Mouse (Mus musculus) heart, embryonic 11.5 days (tissue): ENCODE measurements around the gene D630045J12Rik. TPM values are rescaled to one million over a fixed set of nuclear protein-coding genes. Genes with fewer than 3 reads are reported as not detected.

Experiments
- ATAC-seq: fragments of 200-750 bp; cut with Nextera tagmentation; replicated peaks from 2 replicates; pipeline ENCODE4 v1.8.0; 2017; ENCODE audit warnings: moderate library complexity; ENCODE audit not compliant: insufficient number of reproducible peaks, low FRiP score, low TSS enrichment
- H3K27ac ChIP-seq: fragments of 300-500 bp; sonication (generic); 2 replicates; pipeline ENCODE4 v1.5.1; 2014; ENCODE audit warnings: mild to moderate bottlenecking, low read depth, low read length
- H3K27me3 ChIP-seq: fragments of 300-500 bp; sonication (generic); 2 replicates; pipeline ENCODE4 v1.6.1; 2014; ENCODE audit warnings: mild to moderate bottlenecking, low read length, mixed read lengths; ENCODE audit not compliant: control insufficient read depth, insufficient read depth
- H3K36me3 ChIP-seq: fragments of 300-500 bp; sonication (generic); 2 replicates; pipeline ENCODE4 v1.6.1; 2014; ENCODE audit warnings: mild to moderate bottlenecking, low read length, moderate library complexity, mixed read lengths; ENCODE audit not compliant: control insufficient read depth, insufficient read depth
- H3K4me1 ChIP-seq: fragments of 300-500 bp; sonication (generic); 2 replicates; pipeline ENCODE4 v1.6.1; 2014; ENCODE audit warnings: low read length; ENCODE audit not compliant: control insufficient read depth, insufficient read depth
- H3K4me2 ChIP-seq: fragments of 300-500 bp; sonication (generic); 2 replicates; pipeline ENCODE4 v1.6.1; 2014; ENCODE audit warnings: mild to moderate bottlenecking, moderate library complexity
- H3K4me3 ChIP-seq: fragments of 300-500 bp; sonication (generic); 2 replicates; pipeline ENCODE4 v1.5.1; 2014; ENCODE audit warnings: low read depth, low read length
- H3K9ac ChIP-seq: fragments of 300-500 bp; sonication (generic); 2 replicates; pipeline ENCODE4 v1.6.1; 2014; ENCODE audit warnings: mild to moderate bottlenecking, low read depth, low read length, moderate library complexity
- H3K9me3 ChIP-seq: fragments of 300-500 bp; sonication (generic); replicated peaks from 2 replicates; pipeline ENCODE4 v1.6.1; 2016; ENCODE audit warnings: low read length; ENCODE audit not compliant: control insufficient read depth
- WGBS: fragments of 180-500 bp; shearing (Covaris S2); extraction: QIAGEN DNeasy Blood & Tissue Kit; methylation state at CpG from one replicate; pipeline ENCODE4 v1.1.7; 2014; ENCODE audit not compliant: insufficient replicate concordance; 5-methylcytosine and 5-hydroxymethylcytosine counted together
- polyA plus RNA-seq: library from polyadenylated mRNA; unstranded; fragments of >200 nt; fragmentation: Nextera tagmentation; extraction: Ambion mirVana; gene quantifications from 2 replicates; pipeline ENCODE4 v1.2.1, GENCODE M21; 2014

The D630045J12Rik gene
- polyA plus RNA-seq, 1 experiment from 2014 or later, result 3.7 TPM

- H3K27me3 ChIP-seq, result no peaks in the 10 kb centered on the region
- H3K36me3 ChIP-seq, result no peaks in the 10 kb centered on the region
- H3K4me3 ChIP-seq, result no peak overlapping the region
- no peak overlapping the region for H3K27ac ChIP-seq
- ATAC-seq, result no peak
- no peaks in the 10 kb centered on the region for H3K9me3 ChIP-seq
- H3K4me2 ChIP-seq, result no peak overlapping the region
- peaks cover 21% of the 10 kb centered on the region for H3K4me1 ChIP-seq
- WGBS, result 86% methylated on average over 10 of the region's 10 CpGs
- no peak overlapping the region for H3K9ac ChIP-seq
Observed at GRCm38 (mm10) chr6:38148626-38149025, 105.2 kb downstream of the D630045J12Rik start.

GRCm38 (mm10) chr6:38147301-38147700 lies 106.5 kb downstream of the D630045J12Rik start:
- WGBS, result 82% methylated on average over 5 of the region's 5 CpGs
- no peak for ATAC-seq
- Histone ChIP-seq H3K4me3 (no peak overlapping the region), H3K9me3 (no peaks in the 10 kb centered on the region), H3K4me1 (peaks cover 16% of the 10 kb centered on the region), H3K9ac (no peak overlapping the region), H3K27me3 (no peaks in the 10 kb centered on the region), H3K36me3 (no peaks in the 10 kb centered on the region), H3K4me2 (no peak overlapping the region), H3K27ac (no peak overlapping the region)

GRCm38 (mm10) chr6:38145463-38146065 lies 108.2 kb downstream of the D630045J12Rik start:
- Histone ChIP-seq H3K27me3 (no peaks in the 10 kb centered on the region), H3K4me2 (no peak overlapping the region), H3K4me1 (peaks cover 14% of the 10 kb centered on the region), H3K36me3 (no peaks in the 10 kb centered on the region), H3K9me3 (no peaks in the 10 kb centered on the region), H3K27ac (no peak overlapping the region), H3K4me3 (no peak overlapping the region), H3K9ac (no peak overlapping the region)
- 63% methylated on average over 8 of the region's 8 CpGs for WGBS
- no peak for ATAC-seq

GRCm38 (mm10) chr6:38144161-38144998 lies 109.4 kb downstream of the D630045J12Rik start:
- peaks cover 14% of the 10 kb centered on the region for H3K4me1 ChIP-seq
- no peaks in the 10 kb centered on the region for H3K9me3 ChIP-seq
- H3K9ac ChIP-seq, result no peak overlapping the region
- H3K4me3 ChIP-seq, result no peak overlapping the region
- no peak overlapping the region for H3K4me2 ChIP-seq
- no peak overlapping the region for H3K27ac ChIP-seq
- H3K27me3 ChIP-seq, result no peaks in the 10 kb centered on the region
- H3K36me3 ChIP-seq, result no peaks in the 10 kb centered on the region
- ATAC-seq, result no peak
- whole genome bisulfite sequencing, result 60% methylated on average over 9 of the region's 9 CpGs

- Histone ChIP-seq H3K27ac (no peak overlapping the region), H3K4me2 (no peak overlapping the region), H3K36me3 (no peaks in the 10 kb centered on the region), H3K4me1 (peaks cover 7% of the 10 kb centered on the region; the same call in 1 of the 2 replicates), H3K9me3 (no peaks in the 10 kb centered on the region), H3K4me3 (no peak overlapping the region), H3K27me3 (no peaks in the 10 kb centered on the region), H3K9ac (no peak overlapping the region)
- no peak for ATAC-seq
- WGBS, result 84% methylated on average over 9 of the region's 9 CpGs
Observed at GRCm38 (mm10) chr6:38140402-38140801, 113.4 kb downstream of the D630045J12Rik start.

- Histone ChIP-seq H3K9ac (no peak overlapping the region), H3K27me3 (no peaks in the 10 kb centered on the region), H3K4me2 (no peak overlapping the region), H3K9me3 (no peaks in the 10 kb centered on the region), H3K4me1 (no peaks in the 10 kb centered on the region), H3K36me3 (no peaks in the 10 kb centered on the region), H3K4me3 (no peak overlapping the region), H3K27ac (no peak overlapping the region)
- WGBS, result 78% methylated on average over 3 of the region's 3 CpGs
- ATAC-seq, result no peak
Observed at GRCm38 (mm10) chr6:38139086-38139485, 114.7 kb downstream of the D630045J12Rik start.

GRCm38 (mm10) chr6:38134806-38135559 lies 118.8 kb downstream of the D630045J12Rik start:
- H3K9ac ChIP-seq, result no peak overlapping the region
- no peaks in the 10 kb centered on the region for H3K27me3 ChIP-seq
- H3K9me3 ChIP-seq, result no peaks in the 10 kb centered on the region
- 81% methylated on average over 8 of the region's 8 CpGs for WGBS
- H3K4me3 ChIP-seq, result no peak overlapping the region
- no peak overlapping the region for H3K27ac ChIP-seq
- 0 out of 2 replicates have a peak, but pooled peaks cover 2% of the 10 kb centered on the region for H3K4me1 ChIP-seq
- 0 out of 2 replicates have a peak, but pooled peaks cover under 1% of the 10 kb centered on the region for H3K36me3 ChIP-seq
- no peak overlapping the region for H3K4me2 ChIP-seq
- no peak for ATAC-seq

- Histone ChIP-seq H3K4me1 (0 out of 2 replicates have a peak, but pooled peaks cover 2% of the 10 kb centered on the region), H3K9ac (no peak overlapping the region), H3K4me3 (no peak overlapping the region), H3K9me3 (no peaks in the 10 kb centered on the region), H3K4me2 (no peak overlapping the region), H3K27me3 (no peaks in the 10 kb centered on the region), H3K36me3 (0 out of 2 replicates have a peak, but pooled peaks cover 3% of the 10 kb centered on the region), H3K27ac (no peak overlapping the region)
- WGBS, result 64% methylated on average over 4 of the region's 4 CpGs
- 0 out of 2 replicates have a peak, but pooled peaks have one; percentile 22 for ATAC-seq
Observed at GRCm38 (mm10) chr6:38131801-38132231, 122.0 kb downstream of the D630045J12Rik start.
